Mouse (Mus musculus) left cerebral cortex, adult 2 months (tissue): ENCODE results near the gene Slc22a4. TPM values are rescaled to one million over a fixed set of nuclear protein-coding genes. Genes with fewer than 3 reads are reported as not detected.
A peak's percentile ranks its signal among the peaks of the same experiment; 100 is the strongest.

Source experiments
- DNase-seq, 2 experiments: peaks; one replicate each; pipeline ENCODE4 v3.0.0; 2021 to 2022; ENCODE audit warnings: low spot score in 2 of 2, mixed read lengths in 1 of 2; ENCODE audit errors: extremely low spot score in 1 of 2
- H3K27ac ChIP-seq: fragments of 200-600 bp; 2 replicates; pipeline ENCODE4 v1.8.1; 2022
- H3K4me3 ChIP-seq: fragments of 200-600 bp; 2 replicates; pipeline ENCODE4 v1.8.1; 2022
- CTCF ChIP-seq: fragments of 200-600 bp; IDR thresholded peaks from 2 replicates; pipeline ENCODE4 v1.8.1; 2022; ENCODE audit warnings: antibody characterized with exemption, mild to moderate bottlenecking, moderate library complexity
- intact Hi-C: fragments of 180-260 bp; cut with DNase I; formaldehyde crosslinking; loops from one replicate; pipeline ENCODE4 v1.15.1; 2025
- total RNA-seq, 2 experiments: library from RNA; stranded (reverse); gene quantifications; 2 replicates each; pipeline ENCODE4 v1.2.3; 2021

Slc22a4 gene
- total RNA-seq, 2 experiments from 2014 or later = 8.5 to 8.8 TPM

GRCm38 (mm10) chr11:54065106-54065914, 37.4 kb upstream of the Slc22a4 start:
- TF ChIP-seq CTCF = no peak
- no peak for DNase-seq
- Histone ChIP-seq H3K4me3 (no peak overlapping the region), H3K27ac (no peak overlapping the region)
- intact Hi-C loops = no loop called here

GRCm38 (mm10) chr11:54064412-54064978, 36.6 kb upstream of the Slc22a4 start:
- DNase-seq = no peak
- Histone ChIP-seq H3K27ac (no peak overlapping the region), H3K4me3 (no peak overlapping the region)
- TF ChIP-seq CTCF = no peak
- intact Hi-C loops = no loop called here

DNA sequence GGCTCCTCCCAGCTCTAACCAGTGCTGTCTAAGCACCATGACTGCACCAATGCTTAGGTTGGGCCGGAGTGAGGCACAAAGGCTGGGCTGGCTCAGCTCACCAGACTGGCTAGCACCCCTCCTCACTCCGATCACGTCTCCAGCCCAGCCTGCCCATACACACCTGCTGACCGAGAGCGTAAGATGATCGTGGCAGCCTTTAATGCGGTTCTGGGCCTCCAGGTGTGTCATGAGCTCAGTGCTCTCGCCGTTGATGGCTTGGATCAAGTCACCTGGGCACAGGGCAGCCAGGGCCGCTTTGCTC, 35.5 kb upstream of the Slc22a4 start:
- no peak for DNase-seq
- no peak for TF ChIP-seq CTCF
- intact Hi-C loops = no loop called here
- Histone ChIP-seq H3K27ac (no peak overlapping the region), H3K4me3 (no peak overlapping the region)

- TF ChIP-seq CTCF = no peak
- Histone ChIP-seq H3K4me3 (no peak overlapping the region), H3K27ac (no peak overlapping the region)
- no peak for DNase-seq
- intact Hi-C loops = no loop called here
Measured at GRCm38 (mm10) chr11:54062753-54063471, 35.0 kb upstream of the Slc22a4 start.

- no peak for DNase-seq
- Histone ChIP-seq H3K27ac (no peak overlapping the region), H3K4me3 (no peak overlapping the region)
- intact Hi-C loops = no loop called here
- TF ChIP-seq CTCF = no peak
Measured at GRCm38 (mm10) chr11:54062086-54062752, 34.3 kb upstream of the Slc22a4 start.

DNA sequence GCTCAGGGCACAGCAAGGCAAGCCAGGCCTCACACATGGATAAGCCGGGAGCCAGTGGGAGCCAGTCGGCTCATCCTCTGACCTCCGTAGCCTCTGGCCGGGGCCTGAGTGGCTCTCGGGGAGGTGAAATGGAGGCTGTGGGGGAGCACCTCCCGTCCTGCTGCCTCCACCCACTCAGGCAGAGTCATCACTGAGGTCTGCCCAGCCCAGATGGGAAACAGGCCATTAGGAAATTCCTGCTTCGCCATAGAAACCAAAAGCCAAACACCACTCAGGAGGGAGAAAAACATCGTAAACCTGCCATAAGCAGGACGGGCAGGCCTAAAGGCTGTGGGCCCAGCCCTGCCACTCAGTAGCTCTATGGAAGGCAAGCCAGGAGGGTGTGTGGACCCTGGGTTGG, 32.4 kb upstream of the Slc22a4 start:
- intact Hi-C loops = no loop called here
- no peak overlapping the region; the same call in 1 of the 2 replicates for H3K27ac ChIP-seq
- DNase-seq = no peak
- no peak for TF ChIP-seq CTCF
- no peak overlapping the region for H3K4me3 ChIP-seq

GRCm38 (mm10) chr11:54059526-54059925, 31.6 kb upstream of the Slc22a4 start:
- intact Hi-C loops = loop anchor here (2.0 to 10.0 kb wide), 2 partner anchors 29 to 325 kb away; no protein-coding TSS in a partner anchor
- Histone ChIP-seq H3K4me3 (no peak overlapping the region), H3K27ac (peak overlapping the region; percentile 6; the same call in 1 of the 2 replicates)
- no peak for DNase-seq
- no peak for TF ChIP-seq CTCF

- no peak overlapping the region for H3K4me3 ChIP-seq
- no peak for DNase-seq
- TF ChIP-seq CTCF = no peak
- peak overlapping the region; percentile 6 for H3K27ac ChIP-seq
- intact Hi-C loops = loop anchor here (2.0 to 10.0 kb wide), 2 partner anchors 30 to 324 kb away; no protein-coding TSS in a partner anchor
Measured at GRCm38 (mm10) chr11:54058643-54059042, 30.8 kb upstream of the Slc22a4 start.

DNA sequence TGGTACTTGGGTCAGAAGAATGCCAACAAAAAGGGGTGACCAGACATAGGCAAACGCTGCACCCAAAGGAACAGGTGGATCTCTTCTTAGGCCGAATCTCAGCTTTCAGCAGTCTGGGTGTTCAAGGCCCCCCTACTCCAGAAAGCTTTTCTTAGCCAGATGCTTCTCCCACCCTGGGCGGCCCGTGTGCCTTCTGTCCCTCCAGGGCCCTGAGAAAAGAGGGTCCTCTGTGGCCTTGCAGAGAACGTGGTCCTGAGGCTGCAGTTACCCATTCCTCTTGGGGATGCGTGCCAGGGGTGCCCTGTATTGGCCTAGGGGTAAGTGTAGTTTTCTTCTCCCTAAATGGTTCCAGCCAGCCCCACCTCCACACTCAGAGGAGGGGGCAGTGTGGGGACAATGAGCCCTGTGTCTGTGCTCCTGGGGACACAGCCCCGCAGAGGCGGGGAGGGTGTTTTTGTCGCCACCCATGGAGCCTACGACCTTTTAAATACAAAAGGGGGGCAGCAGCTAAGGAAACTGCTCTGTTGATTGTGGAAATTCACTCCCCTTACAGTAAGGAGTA, 30.2 kb upstream of the Slc22a4 start:
- no peak for TF ChIP-seq CTCF
- DNase-seq = peak in 1 of 2 experiments; percentile 28
- H3K27ac ChIP-seq = peak overlapping the region; percentile 6
- no peak overlapping the region for H3K4me3 ChIP-seq
- intact Hi-C loops = loop anchor here (2.0 to 10.0 kb wide), 2 partner anchors 31 to 323 kb away; no protein-coding TSS in a partner anchor

GRCm38 (mm10) chr11:54057428-54057827, 29.5 kb upstream of the Slc22a4 start:
- intact Hi-C loops = loop anchor here (10.0 kb wide), 1 partner anchor 323 kb away; no protein-coding TSS in a partner anchor
- no peak for TF ChIP-seq CTCF
- Histone ChIP-seq H3K27ac (no peak overlapping the region), H3K4me3 (no peak overlapping the region)
- no peak for DNase-seq

DNA sequence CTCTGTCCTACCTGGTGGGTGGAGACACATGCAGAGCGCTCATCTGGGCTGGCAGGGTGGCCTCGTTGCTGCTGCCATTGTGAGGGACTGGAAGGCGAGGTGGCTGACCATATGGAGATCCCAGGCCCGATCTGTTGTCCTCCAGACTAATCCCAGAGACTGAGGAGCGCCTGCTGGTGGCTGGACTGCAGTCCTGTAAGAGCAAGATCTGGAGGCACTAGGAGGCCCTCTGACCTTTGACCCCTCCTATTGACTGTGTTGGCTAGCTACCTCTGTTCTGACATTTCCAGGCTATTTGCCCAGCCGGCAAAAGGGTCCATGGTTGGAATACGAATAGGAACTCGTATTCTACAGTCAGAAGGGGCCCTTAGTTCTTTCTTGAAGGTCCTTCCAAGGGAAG, 28.2 kb upstream of the Slc22a4 start:
- TF ChIP-seq CTCF = no peak
- H3K27ac ChIP-seq = no peak overlapping the region
- no peak overlapping the region for H3K4me3 ChIP-seq
- intact Hi-C loops = loop anchor here (10.0 kb wide), 1 partner anchor 321 kb away; no protein-coding TSS in a partner anchor
- DNase-seq = peak in 1 of 2 experiments; percentile 38
